Mouse (Mus musculus): ENCODE results near the gene Itga2.

DNA sequence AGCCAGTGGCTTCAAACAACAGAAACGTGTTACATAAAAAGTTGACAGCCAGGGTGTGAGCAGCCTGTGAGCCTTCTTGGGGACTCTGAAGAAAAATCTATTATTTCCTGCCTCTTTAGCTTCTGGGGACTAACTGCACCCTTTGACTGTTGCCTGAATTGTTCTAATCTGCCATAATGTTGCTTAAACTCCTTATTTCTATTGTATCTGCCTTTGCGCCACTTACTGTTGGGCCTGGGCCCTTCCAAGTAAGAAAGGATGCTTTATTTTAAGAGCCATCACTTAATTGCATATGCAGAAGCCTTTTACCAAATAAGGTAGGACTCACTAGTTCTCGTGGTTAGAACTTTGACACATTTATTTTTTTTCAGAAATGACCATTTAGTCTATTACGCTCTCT, 24.0 kb downstream of the Itga2 start:
- no peak for TF ChIP-seq CTCF (IDR thresholded peaks at IDR 0.05; ENCODE audit: borderline replicate concordance, insufficient read depth, low read length)
- no peak for TF ChIP-seq POLR2A (IDR thresholded peaks at IDR 0.05; ENCODE audit: low read depth, low read length)
